Mouse (Mus musculus) urinary bladder, adult 2 months (tissue): ENCODE data around the gene Nfix. TPM values are rescaled to one million over a fixed set of nuclear protein-coding genes. Genes with fewer than 3 reads are reported as not detected.

Experiments used
- DNase-seq: peaks from one replicate; pipeline ENCODE4 v3.0.0; 2022; ENCODE audit warnings: low spot score
- polyA plus RNA-seq: library from polyadenylated mRNA; depleted of rRNA; stranded (reverse); fragments of >200 nt; gene quantifications from 2 replicates; pipeline ENCODE4 v1.2.3, GENCODE M21; 2012

Gene Nfix
- polyA plus RNA-seq, 1 experiment, result 21.7 TPM

GRCm38 (mm10) chr8:84781686-84782505 is 18.2 kb downstream of the Nfix start:
- no peak for DNase-seq

- DNase-seq, result no peak
Observed at GRCm38 (mm10) chr8:84780949-84781680, 19.0 kb downstream of the Nfix start.

DNA sequence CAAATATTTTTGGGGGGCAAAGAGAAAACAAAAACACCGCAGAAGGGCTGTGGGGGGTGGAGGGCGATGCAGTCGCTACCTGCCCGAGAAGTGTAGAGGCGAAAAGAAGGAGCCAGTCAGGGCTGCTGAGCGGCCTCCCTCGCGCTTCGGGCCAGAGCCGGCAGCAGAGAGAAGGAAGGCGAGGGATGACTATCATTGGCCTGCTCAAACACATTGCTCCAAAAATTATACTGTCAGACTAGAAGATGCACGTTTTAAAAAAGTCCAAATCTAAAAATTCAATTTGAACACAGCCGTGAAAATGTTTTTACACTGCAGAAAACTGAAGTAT is 20.0 kb downstream of the Nfix start:
- no peak for DNase-seq

- no peak for DNase-seq
Observed at GRCm38 (mm10) chr8:84779519-84780224, 20.5 kb downstream of the Nfix start.

GRCm38 (mm10) chr8:84778638-84779380 is 21.3 kb downstream of the Nfix start:
- no peak for DNase-seq

- DNase-seq, result no peak
Observed at GRCm38 (mm10) chr8:84777899-84778637, 22.1 kb downstream of the Nfix start.

DNA sequence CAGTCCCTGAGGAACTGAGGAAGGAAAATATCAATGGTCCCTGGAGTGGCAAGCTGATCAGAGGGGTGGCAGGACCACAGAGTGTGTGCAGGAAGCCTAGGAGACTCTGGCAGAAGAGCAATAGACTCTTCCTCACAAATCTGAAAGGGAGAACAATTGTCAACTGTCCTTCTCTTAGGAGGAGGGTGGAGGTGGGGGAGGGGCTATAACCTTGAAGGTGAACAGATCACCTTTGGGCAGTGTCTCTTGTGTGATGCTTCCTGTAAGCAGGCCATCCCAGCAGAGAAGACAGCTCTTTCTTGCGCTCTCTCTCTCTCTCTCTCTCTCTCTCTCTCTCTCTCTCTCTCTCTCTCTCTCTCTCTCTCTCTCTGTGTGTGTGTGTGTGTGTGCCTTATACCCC is 23.6 kb downstream of the Nfix start:
- DNase-seq, result no peak

GRCm38 (mm10) chr8:84775621-84776113 is 24.5 kb downstream of the Nfix start:
- DNase-seq, result no peak

- no peak for DNase-seq
Observed at GRCm38 (mm10) chr8:84775105-84775591, 25.0 kb downstream of the Nfix start.

DNA sequence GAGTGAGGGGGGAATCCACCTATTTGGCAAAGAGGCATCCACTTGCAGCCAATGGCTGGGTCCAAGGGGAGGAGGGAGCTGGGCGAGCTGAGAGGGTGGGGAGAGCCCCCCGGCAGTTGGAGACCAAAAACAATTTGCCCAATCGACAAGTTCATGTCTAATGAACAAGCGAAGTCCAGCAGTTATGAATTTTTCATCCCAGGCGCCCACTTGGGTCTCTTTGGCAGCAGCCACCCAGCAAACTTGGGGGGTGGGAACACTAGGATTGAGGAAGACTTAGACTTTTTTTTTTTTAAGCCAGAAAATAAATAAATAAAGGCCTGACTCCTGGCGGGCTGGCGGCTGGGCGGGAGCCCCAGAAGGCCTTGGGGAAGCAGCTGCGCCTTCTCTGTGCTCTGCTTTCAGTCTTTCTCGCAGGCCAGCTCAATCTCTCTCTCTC is 25.7 kb downstream of the Nfix start:
- DNase-seq, result no peak

GRCm38 (mm10) chr8:84773833-84774232 is 26.3 kb downstream of the Nfix start:
- DNase-seq, result no peak

GRCm38 (mm10) chr8:84773304-84773703 is 26.8 kb downstream of the Nfix start:
- DNase-seq, result no peak

- DNase-seq, result no peak
Observed at GRCm38 (mm10) chr8:84772628-84773027, 27.5 kb downstream of the Nfix start.

- no peak for DNase-seq
Observed at GRCm38 (mm10) chr8:84771941-84772378, 28.2 kb downstream of the Nfix start.

DNA sequence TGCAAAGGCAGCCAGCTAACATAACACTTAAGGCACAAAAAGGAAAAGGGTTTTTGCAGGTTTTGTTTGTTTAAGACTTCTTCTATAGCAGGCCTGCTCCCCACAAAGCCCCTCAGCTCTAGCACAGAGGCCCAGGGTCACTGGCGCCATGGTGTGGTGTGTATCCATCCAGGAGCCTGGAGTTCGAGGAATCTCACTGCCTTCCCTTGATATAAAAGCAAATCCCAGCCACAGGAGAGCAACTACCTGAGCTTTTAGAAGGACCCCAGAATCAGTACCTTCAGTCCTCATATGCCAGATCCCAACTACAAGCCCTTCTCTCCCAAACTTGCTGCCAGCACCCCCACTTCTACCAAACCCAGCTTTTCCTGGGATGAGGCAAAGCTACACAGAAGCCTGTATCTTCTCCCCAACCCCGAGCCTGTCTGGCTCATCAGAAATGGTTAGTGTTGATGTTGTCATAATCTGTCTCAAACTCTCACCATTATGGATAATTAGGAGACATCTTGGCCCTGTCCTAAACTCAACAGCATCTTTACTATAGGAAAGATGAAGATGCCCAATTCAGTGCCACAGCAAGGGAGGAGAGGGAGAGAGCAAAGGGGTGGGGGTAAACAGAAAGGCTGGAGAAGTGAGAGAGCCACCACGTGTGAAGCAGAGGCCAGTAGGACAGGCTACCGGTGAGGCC is 29.0 kb downstream of the Nfix start:
- DNase-seq, result no peak

DNA sequence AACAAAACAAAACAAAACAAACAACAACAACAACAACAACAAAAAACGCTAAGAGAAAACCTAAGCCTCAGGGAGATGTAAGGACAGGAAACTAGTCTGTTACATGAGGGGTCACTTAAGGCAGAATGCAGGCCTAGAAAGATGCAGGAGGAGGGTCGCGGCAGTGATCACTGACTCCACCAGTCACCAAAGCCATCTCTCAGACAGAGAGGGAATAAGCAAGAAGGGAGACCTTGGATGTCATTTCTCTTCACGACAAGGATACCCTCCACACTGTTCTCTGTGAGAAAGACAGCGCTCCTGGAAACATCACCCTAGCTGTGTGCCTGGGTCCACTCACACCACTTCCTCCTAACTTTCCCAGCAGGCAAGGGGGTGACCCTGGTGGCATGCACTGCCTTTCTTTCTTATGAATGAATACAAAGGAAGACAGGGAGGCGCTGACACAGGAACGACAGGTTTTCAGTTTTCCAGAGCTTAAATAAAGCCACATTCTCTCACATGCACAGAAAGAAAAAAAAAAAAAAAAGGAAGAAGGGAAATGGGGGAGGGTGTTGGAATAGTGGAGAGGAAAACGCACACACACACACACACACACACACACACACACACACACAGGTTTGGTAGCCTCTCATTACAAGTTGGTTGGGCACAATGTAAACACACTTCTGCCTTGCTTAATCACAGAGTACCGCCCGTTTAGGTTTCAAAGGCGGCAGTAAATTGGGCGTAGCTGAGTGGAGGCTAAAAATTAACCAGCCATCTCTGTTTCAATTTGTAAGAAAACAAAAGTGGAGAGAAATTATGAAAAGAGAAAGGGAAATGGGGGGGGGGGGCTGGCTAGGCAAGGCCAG is 29.8 kb downstream of the Nfix start:
- no peak for DNase-seq

- DNase-seq, result no peak
Observed at GRCm38 (mm10) chr8:84769324-84769723, 30.8 kb downstream of the Nfix start.

- DNase-seq, result no peak
Observed at GRCm38 (mm10) chr8:84768343-84769095, 31.6 kb downstream of the Nfix start.
